Mouse (Mus musculus) left cerebral cortex, postnatal 25 days (tissue): ENCODE measurements at regions not wholly inside any gene's neighbourhood (a gene's known extent, or its start where the extent isn't known, plus 50 kb on each side); places are given as distances from the start of the nearest gene placed in this dataset.
"Not testable (repeated sequence)": the region's sequence is repeated elsewhere in the genome, so short reads cannot be mapped to it uniquely, and the experiment has no call there.

Experiments
- DNase-seq, 2 experiments: peaks; one replicate each; pipeline ENCODE4 v3.0.0; 2022; ENCODE audit warnings: low spot score in 2 of 2, mixed read lengths in 1 of 2
- intact Hi-C: fragments of 180-260 bp; cut with DNase I; formaldehyde crosslinking; loops from one replicate; pipeline ENCODE4 v1.15.1; 2025

- peak; percentile 62 to 82 for DNase-seq
- intact Hi-C loops: loop anchor here (5.0 kb wide), 1 partner anchor 1949 kb away; no protein-coding TSS in a partner anchor
Observed at GRCm38 (mm10) chr6:95058017-95058416, 59.0 kb upstream of the Kbtbd8 start.

- intact Hi-C loops: loop anchor here (5.0 kb wide), 1 partner anchor 1951 kb away; no protein-coding TSS in a partner anchor
- DNase-seq: no peak
Observed at GRCm38 (mm10) chr6:95056222-95056621, 60.8 kb upstream of the Kbtbd8 start.

DNA sequence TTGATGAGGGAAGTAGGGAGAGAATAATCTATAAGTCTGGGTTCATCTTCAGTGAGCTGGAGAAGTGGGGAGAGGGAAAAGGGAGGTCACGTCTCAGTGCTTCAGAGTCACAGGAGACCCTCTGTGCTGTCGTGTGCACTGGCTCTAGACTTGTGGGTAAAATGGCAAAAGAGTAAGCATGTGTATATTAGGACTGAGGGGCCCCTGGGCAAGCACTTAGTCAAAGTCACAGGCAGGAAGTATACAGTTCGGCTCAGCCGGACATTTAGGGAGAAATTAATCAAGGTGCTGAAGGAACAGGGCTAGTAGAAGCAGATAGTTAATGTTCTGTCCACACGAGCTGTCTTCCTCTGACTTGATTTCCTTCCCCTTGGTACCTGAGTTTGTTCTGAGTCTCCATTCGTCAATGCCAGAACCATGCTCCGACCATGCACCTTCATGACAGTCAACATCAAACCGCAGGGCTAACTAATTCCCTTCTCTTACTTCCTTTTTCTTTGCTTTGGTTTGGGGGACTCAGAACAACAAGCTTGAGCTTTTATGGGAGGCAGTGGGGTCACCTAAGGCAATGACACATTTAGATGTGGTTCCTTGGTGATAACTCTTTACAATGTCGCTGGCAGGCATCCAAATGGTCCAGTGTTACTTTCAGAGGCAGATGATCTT lies 63.2 kb upstream of the Kbtbd8 start:
- no peak for DNase-seq
- intact Hi-C loops: loop anchor here (5.0 kb wide), 1 partner anchor 1973 kb away; no protein-coding TSS in a partner anchor

- DNase-seq, intact Hi-C loops: not testable (repeated sequence)
Observed at GRCm38 (mm10) chr6:95041351-95041750, 75.7 kb upstream of the Kbtbd8 start.

DNA sequence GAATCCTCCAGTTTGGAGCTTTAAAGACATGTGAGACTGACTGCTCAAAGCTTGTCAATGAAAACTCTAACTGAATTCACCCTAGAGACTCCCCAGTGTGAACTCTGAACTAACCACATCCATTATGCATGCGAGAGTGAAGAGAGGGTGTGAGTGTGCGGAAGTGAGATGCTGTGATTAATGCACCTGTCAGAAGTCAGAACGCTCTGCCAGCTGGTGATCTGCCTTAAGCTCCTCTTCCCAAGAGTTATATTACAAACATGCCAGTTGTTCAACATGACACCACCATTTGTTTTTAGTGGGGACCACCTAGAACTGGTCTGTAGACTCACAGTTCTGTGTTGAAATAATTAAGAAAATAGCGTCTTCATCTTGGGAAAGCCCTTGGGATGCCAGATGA lies 92.8 kb upstream of the Kbtbd8 start:
- no peak for DNase-seq
- intact Hi-C loops: no loop called here

- no peak for DNase-seq
- intact Hi-C loops: no loop called here
Observed at GRCm38 (mm10) chr6:95021724-95022123, 95.3 kb upstream of the Kbtbd8 start.

DNA sequence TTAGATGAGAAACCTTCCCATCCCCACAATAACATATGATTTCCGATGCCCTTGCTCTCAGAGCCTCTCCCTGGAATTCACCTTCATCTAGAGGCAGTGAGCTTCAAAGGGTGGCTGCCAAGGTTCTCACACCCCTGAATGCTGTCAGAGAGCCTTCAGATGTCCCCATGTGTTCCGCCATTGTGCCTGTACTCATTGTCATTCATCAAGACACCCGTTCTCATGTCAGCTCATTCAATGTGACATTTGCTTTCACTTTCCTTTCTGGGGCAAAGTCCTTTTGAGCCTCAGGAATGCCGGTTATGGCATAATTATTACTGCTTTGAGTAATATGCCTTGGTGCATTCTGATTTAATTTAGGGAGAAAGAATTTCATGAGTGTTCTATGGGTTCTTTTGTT lies 99.1 kb upstream of the Kbtbd8 start:
- DNase-seq: no peak
- intact Hi-C loops: no loop called here

- intact Hi-C loops: no loop called here
- no peak for DNase-seq
Observed at GRCm38 (mm10) chr6:95017484-95017883, 99.6 kb upstream of the Kbtbd8 start.

DNA sequence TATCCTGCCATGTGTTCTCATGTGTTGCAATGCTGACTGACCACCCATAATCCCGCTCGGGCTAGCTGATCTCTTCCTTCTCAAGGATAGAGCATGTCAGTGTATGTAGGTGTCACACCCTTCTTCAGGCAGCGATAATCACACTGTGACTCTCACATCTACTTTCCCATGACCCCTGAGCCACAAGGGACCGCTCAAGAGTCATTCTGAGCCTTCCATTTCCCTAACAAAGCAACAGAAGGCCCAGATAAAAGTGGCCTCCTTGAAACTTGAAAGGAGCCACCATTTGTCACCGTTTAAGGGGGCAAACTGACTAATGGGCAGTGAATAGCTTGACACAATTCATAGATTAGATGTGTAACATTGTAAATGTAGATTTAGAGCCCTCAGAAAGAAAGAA lies 103.9 kb upstream of the Kbtbd8 start:
- intact Hi-C loops: no loop called here
- DNase-seq: no peak

DNA sequence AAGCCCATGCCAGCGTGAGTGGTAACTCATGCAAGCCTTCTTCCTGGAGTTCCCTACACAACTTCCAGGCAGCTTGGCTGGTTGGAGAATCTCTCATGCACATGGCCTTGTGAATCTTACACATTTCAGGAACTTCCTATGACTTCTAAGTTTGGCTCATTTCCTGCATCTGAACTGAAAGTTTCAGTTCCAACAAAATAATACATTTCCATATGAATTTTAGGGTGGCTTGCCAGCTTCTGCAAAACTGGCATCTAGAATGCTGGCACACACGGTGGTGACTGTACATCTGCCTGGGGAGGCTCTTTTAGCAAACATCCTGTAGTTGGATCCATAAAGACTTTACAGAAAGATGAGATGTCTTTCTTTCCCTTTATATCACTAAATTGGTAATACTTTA lies 110.6 kb upstream of the Kbtbd8 start:
- peak in 1 of 2 experiments; percentile 63 for DNase-seq
- intact Hi-C loops: no loop called here

- no peak for DNase-seq
- intact Hi-C loops: no loop called here
Observed at GRCm38 (mm10) chr6:95003716-95004115, 113.3 kb upstream of the Kbtbd8 start.

- no peak for DNase-seq
- intact Hi-C loops: no loop called here
Observed at GRCm38 (mm10) chr6:94999562-94999961, 117.5 kb upstream of the Kbtbd8 start.

- DNase-seq: no peak
- intact Hi-C loops: no loop called here
Observed at GRCm38 (mm10) chr6:94999002-94999401, 118.0 kb upstream of the Kbtbd8 start.

- intact Hi-C loops: no loop called here
- no peak for DNase-seq
Observed at GRCm38 (mm10) chr6:94998371-94998770, 118.7 kb upstream of the Kbtbd8 start.

DNA sequence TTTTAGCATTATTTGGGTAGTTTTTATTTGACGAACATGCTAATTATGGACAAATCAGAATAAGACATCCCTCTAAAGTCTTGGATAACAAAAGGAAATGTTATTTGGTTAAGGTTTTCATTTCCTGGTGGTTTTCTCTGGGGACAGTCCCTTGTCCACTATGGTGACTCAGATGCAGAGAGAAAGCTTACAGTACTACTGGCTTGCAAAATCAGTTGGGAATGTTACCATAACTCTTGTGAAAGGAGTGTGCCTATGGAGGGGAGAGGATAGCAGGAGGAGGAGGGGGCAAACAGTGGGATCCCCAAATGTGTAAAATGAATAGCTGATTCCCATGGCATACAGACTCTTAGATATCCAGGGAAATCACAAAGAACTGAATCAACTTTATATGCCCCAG lies 122.7 kb upstream of the Kbtbd8 start:
- DNase-seq: no peak
- intact Hi-C loops: no loop called here

- no peak for DNase-seq
- intact Hi-C loops: loop anchor here (2.0 to 5.0 kb wide), 3 partner anchors 365 to 465 kb away; no protein-coding TSS in a partner anchor
Observed at GRCm38 (mm10) chr6:94987427-94987826, 129.6 kb upstream of the Kbtbd8 start.

DNA sequence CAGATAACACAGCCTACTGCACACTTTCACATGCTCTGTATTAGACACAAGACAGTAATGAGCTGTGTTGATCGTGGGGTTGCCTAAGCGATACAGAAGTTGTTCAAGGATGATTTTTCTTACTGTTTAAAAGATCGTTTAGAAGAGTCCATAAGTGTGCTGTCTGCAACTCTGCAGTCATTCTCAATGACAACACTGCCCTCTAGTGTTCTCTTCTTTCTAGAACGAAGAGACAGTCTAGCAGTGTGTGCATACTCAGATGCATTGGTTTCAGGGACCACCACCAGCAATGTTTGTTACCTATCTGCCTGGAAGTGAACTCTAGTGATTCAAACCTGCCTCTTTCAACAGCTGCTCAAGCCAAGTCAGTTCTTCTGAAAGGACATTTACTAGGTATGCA lies 130.7 kb upstream of the Kbtbd8 start:
- DNase-seq: peak; percentile 55 to 69
- intact Hi-C loops: loop anchor here (2.0 to 5.0 kb wide), 3 partner anchors 364 to 464 kb away; no protein-coding TSS in a partner anchor

- intact Hi-C loops: no loop called here
- no peak for DNase-seq
Observed at GRCm38 (mm10) chr6:94984411-94984895, 132.6 kb upstream of the Kbtbd8 start.

DNA sequence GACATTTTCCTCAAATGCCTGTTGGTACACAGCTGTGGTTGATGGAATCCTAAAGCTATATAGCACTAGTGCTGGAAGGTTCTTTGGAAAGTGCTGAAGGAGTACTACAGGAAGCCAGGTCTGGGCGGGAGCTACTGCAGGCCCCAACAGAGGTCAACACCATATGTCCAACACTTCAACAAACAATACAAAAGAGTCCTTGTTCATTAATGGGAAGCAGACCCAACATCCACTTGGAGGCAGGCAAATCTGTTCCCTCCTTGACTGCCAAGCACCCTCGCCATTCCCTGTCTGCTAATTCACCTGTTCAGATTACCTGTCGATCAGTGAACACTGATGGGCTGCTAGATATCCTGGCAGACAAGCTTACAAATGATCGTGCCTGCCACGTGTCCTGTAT lies 148.4 kb upstream of the Kbtbd8 start:
- intact Hi-C loops: loop anchor here (5.0 kb wide), 1 partner anchor 426 kb away; no protein-coding TSS in a partner anchor
- DNase-seq: no peak

- intact Hi-C loops: loop anchor here (2.0 to 5.0 kb wide), 2 partner anchors 344 to 425 kb away; no protein-coding TSS in a partner anchor
- DNase-seq: peak; percentile 16 to 40
Observed at GRCm38 (mm10) chr6:94966962-94967361, 150.1 kb upstream of the Kbtbd8 start.

- intact Hi-C loops: no loop called here
Observed at GRCm38 (mm10) chr6:94963204-94963603, 153.8 kb upstream of the Kbtbd8 start.

More at GRCm38 (mm10) chr6:94963204-94963603, 153.8 kb upstream of the Kbtbd8 start:
- DNase-seq: no peak
